Mouse (Mus musculus) CH12.LX (cell line): ENCODE results near the gene Vmn1r188. TPM values are rescaled to one million over a fixed set of nuclear protein-coding genes. Genes with fewer than 3 reads are reported as not detected.

ENCODE experiments used
- DNase-seq: peaks from one replicate; pipeline ENCODE4 v3.0.0-alpha.2; 2013; ENCODE audit errors: extremely low read depth
- H3K27ac ChIP-seq: 2 replicates; pipeline ENCODE4 v1.5.1; 2012; ENCODE audit warnings: low read depth, mild to moderate bottlenecking, control low read depth, moderate library complexity; ENCODE audit not compliant: insufficient read depth
- H3K27me3 ChIP-seq: replicated peaks from 2 replicates; pipeline ENCODE3; 2012; ENCODE audit warnings: inconsistent platforms
- H3K36me3 ChIP-seq, 2 experiments: replicated peaks in 1 of 2; 2 replicates each; pipeline versions ENCODE3 to v1.6.1; 2012; ENCODE audit warnings: inconsistent platforms in 1 of 2, low read length in 1 of 2, mild to moderate bottlenecking in 1 of 2, mixed read lengths in 1 of 2, moderate library complexity in 1 of 2; ENCODE audit not compliant: control insufficient read depth in 1 of 2, insufficient read depth in 1 of 2
- H3K4me1 ChIP-seq, 2 experiments: 2 replicates each; pipeline ENCODE4 v1.6.1; 2012; ENCODE audit warnings: inconsistent platforms in 1 of 2, moderate library complexity in 1 of 2; ENCODE audit not compliant: insufficient read depth in 2 of 2, control insufficient read depth in 1 of 2
- H3K4me2 ChIP-seq: 2 replicates; pipeline ENCODE4 v1.6.1; 2012; ENCODE audit warnings: low read depth, mild to moderate bottlenecking, control low read depth; ENCODE audit not compliant: poor library complexity, insufficient read depth, severe bottlenecking
- H3K4me3 ChIP-seq, 3 experiments: fragments of 150-350 bp in 1 of 3; sonication (generic) in 1 of 3; replicated peaks in 1 of 3; 2 replicates each; pipeline versions ENCODE3 to v1.5.1; 2011 to 2012; ENCODE audit warnings: low read depth in 2 of 3, low read length in 2 of 3, mild to moderate bottlenecking in 2 of 3, moderate library complexity in 2 of 3, control low read depth in 1 of 3, improper control_type of control experiment in 1 of 3, inconsistent platforms in 1 of 3, mixed read lengths in 1 of 3; ENCODE audit not compliant: poor library complexity in 1 of 3
- H3K79me2 ChIP-seq: replicated peaks from 2 replicates; pipeline ENCODE4 v1.6.1; 2012; ENCODE audit warnings: mild to moderate bottlenecking, moderate library complexity; ENCODE audit not compliant: control insufficient read depth, poor library complexity, insufficient read depth, severe bottlenecking; ENCODE audit errors: extremely low read depth
- H3K9ac ChIP-seq: 2 replicates; pipeline ENCODE4 v1.6.1; 2012; ENCODE audit warnings: low read depth, mild to moderate bottlenecking, control low read depth, moderate library complexity; ENCODE audit not compliant: insufficient read depth
- H3K9me3 ChIP-seq: replicated peaks from 2 replicates; pipeline ENCODE3; 2012; ENCODE audit warnings: low read length, inconsistent platforms, mixed read lengths
- BHLHE40 ChIP-seq: IDR thresholded peaks from 2 replicates; pipeline ENCODE4 v1.6.1; 2011; ENCODE audit warnings: mild to moderate bottlenecking, low read depth, low read length, improper control_type of control experiment
- CHD1 ChIP-seq: IDR thresholded peaks from 2 replicates; pipeline ENCODE4 v1.6.1; 2012; ENCODE audit warnings: low read depth, low read length, improper control_type of control experiment, inconsistent platforms
- CHD2 ChIP-seq: IDR thresholded peaks from 2 replicates; pipeline ENCODE4 v1.6.1; 2011; ENCODE audit warnings: low read length, improper control_type of control experiment
- CTCF ChIP-seq, 2 experiments: IDR thresholded peaks in 1 of 2; conservative IDR thresholded peaks in 1 of 2; 2 replicates each; pipeline ENCODE4 v1.5.1; 2011 to 2012; ENCODE audit warnings: low read depth in 2 of 2, low read length in 2 of 2, improper control_type of control experiment in 1 of 2, inconsistent platforms in 1 of 2, mild to moderate bottlenecking in 1 of 2, moderate library complexity in 1 of 2
- E2F4 ChIP-seq: IDR thresholded peaks from 2 replicates; pipeline ENCODE4 v1.6.1; 2011; ENCODE audit warnings: low read depth, low read length, improper control_type of control experiment; ENCODE audit not compliant: insufficient replicate concordance
- ELF1 ChIP-seq: IDR thresholded peaks from 2 replicates; pipeline ENCODE4 v1.6.1; 2014; ENCODE audit warnings: low read depth, mild to moderate bottlenecking, inconsistent platforms, low read length, improper control_type of control experiment
- EP300 ChIP-seq: IDR thresholded peaks from 2 replicates; pipeline ENCODE4 v1.6.1; 2011; ENCODE audit warnings: low read length, improper control_type of control experiment
- ETS1 ChIP-seq: conservative IDR thresholded peaks from 2 replicates; pipeline ENCODE4 v1.6.1; 2012; ENCODE audit warnings: low read depth, mild to moderate bottlenecking, inconsistent platforms, low read length, improper control_type of control experiment, moderate library complexity
- HCFC1 ChIP-seq: IDR thresholded peaks from 2 replicates; pipeline ENCODE4 v1.6.1; 2012; ENCODE audit warnings: low read depth, mild to moderate bottlenecking, inconsistent platforms, low read length, improper control_type of control experiment
- KAT2A ChIP-seq: IDR thresholded peaks from 2 replicates; pipeline ENCODE4 v1.6.1; 2012; ENCODE audit warnings: low read length, improper control_type of control experiment, inconsistent platforms; ENCODE audit not compliant: insufficient replicate concordance
- MAX ChIP-seq: IDR thresholded peaks from 2 replicates; pipeline ENCODE4 v1.6.1; 2011; ENCODE audit warnings: low read length, improper control_type of control experiment
- MXI1 ChIP-seq: IDR thresholded peaks from 2 replicates; pipeline ENCODE4 v1.6.1; 2011; ENCODE audit warnings: mild to moderate bottlenecking, low read depth, low read length, improper control_type of control experiment
- MYC ChIP-seq: IDR thresholded peaks from 2 replicates; pipeline ENCODE4 v1.6.1; 2011; ENCODE audit warnings: low read depth, mild to moderate bottlenecking, improper control_type of control experiment, low read length
- NRF1 ChIP-seq: IDR thresholded peaks from 2 replicates; pipeline ENCODE4 v1.6.1; 2014; ENCODE audit warnings: low read depth, mild to moderate bottlenecking, inconsistent platforms, low read length, improper control_type of control experiment, moderate library complexity
- PAX5 ChIP-seq: IDR thresholded peaks from 2 replicates; pipeline ENCODE4 v1.6.1; 2012; ENCODE audit warnings: low read length, inconsistent platforms, mixed read lengths
- POLR2AphosphoS2 ChIP-seq: IDR thresholded peaks from 2 replicates; pipeline ENCODE4 v1.6.1; 2011; ENCODE audit warnings: low read depth, low read length, improper control_type of control experiment
- RAD21 ChIP-seq: IDR thresholded peaks from 2 replicates; pipeline ENCODE4 v1.6.1; 2011; ENCODE audit warnings: low read depth, mild to moderate bottlenecking, low read length, improper control_type of control experiment, moderate library complexity
- SIN3A ChIP-seq: IDR thresholded peaks from 2 replicates; pipeline ENCODE4 v1.6.1; 2012; ENCODE audit warnings: low read length, improper control_type of control experiment, inconsistent platforms
- SMC3 ChIP-seq: IDR thresholded peaks from 2 replicates; pipeline ENCODE4 v1.6.1; 2011; ENCODE audit warnings: low read depth, low read length, improper control_type of control experiment
- TBP ChIP-seq: conservative IDR thresholded peaks from 2 replicates; pipeline ENCODE4 v1.6.1; 2011; ENCODE audit warnings: low read depth, low read length, improper control_type of control experiment
- TCF12 ChIP-seq: IDR thresholded peaks from 2 replicates; pipeline ENCODE4 v1.6.1; 2014; ENCODE audit warnings: low read depth, mild to moderate bottlenecking, inconsistent platforms, low read length, improper control_type of control experiment
- UBTF ChIP-seq: IDR thresholded peaks from 2 replicates; pipeline ENCODE4 v1.6.1; 2012; ENCODE audit warnings: low read depth, mild to moderate bottlenecking, inconsistent platforms, low read length, improper control_type of control experiment, moderate library complexity
- USF1 ChIP-seq: IDR thresholded peaks from 2 replicates; pipeline ENCODE4 v1.6.1; 2014; ENCODE audit warnings: low read depth, mild to moderate bottlenecking, inconsistent platforms, low read length, improper control_type of control experiment
- USF2 ChIP-seq: conservative IDR thresholded peaks from 2 replicates; pipeline ENCODE4 v1.6.1; 2011; ENCODE audit warnings: low read depth, low read length, improper control_type of control experiment
- ZC3H11A ChIP-seq: IDR thresholded peaks from 2 replicates; pipeline ENCODE4 v1.6.1; 2012; ENCODE audit warnings: low read depth, mild to moderate bottlenecking, inconsistent platforms, low read length, improper control_type of control experiment
- ZKSCAN1 ChIP-seq: IDR thresholded peaks from 2 replicates; pipeline ENCODE4 v1.6.1; 2012; ENCODE audit warnings: low read depth, inconsistent platforms, low read length, improper control_type of control experiment, borderline replicate concordance
- ZMIZ1 ChIP-seq: IDR thresholded peaks from 2 replicates; pipeline ENCODE4 v1.6.1; 2012; ENCODE audit warnings: low read depth, mild to moderate bottlenecking, inconsistent platforms, low read length, improper control_type of control experiment
- dilution Hi-C: fragments of 300-500 bp; cut with MboI; formaldehyde crosslinking; loops from 2 replicates; pipeline ENCODE4 v1.14.3; 2020; ENCODE audit warnings: low sequenced_read_pairs; ENCODE audit not compliant: extremely low pct_unique_long_range_greater_than_20kb, extremely low pct_ligation_motif_present
- in situ Hi-C: fragments of 300-500 bp; cut with MboI; formaldehyde crosslinking; loops from 3 replicates; pipeline ENCODE4 v1.14.3; 2019; ENCODE audit warnings: low sequenced_read_pairs, low pct_ligation_motif_present, low pct_unique_long_range_greater_than_20kb, mixed read lengths
- polyA plus RNA-seq: library from polyadenylated mRNA; unstranded; fragments of >175 nt; gene quantifications from 2 replicates; pipeline ENCODE4 v1.2.1, GENCODE M21; 2012; ENCODE audit warnings: low read depth; ENCODE audit not compliant: insufficient read length
- total RNA-seq, 2 experiments: library from RNA; depleted of rRNA; stranded (reverse); fragments of 300-350 nt in 1 of 2; fragments of >200 nt in 1 of 2; gene quantifications; 2 replicates each; pipeline ENCODE4 v1.2.3; 2012 to 2014

Gene Vmn1r188
- total and polyA plus RNA-seq, 3 experiments: not detected

- H3K4me1 ChIP-seq: peaks cover 0 to 31% of the 10 kb centered on the region in 2 experiments; a peak in 2 of 4 replicates
- dilution Hi-C loops: no loop called here
Observed at GRCm38 (mm10) chr13:22039951-22040463, 44.2 kb upstream of the Vmn1r188 start.

DNA sequence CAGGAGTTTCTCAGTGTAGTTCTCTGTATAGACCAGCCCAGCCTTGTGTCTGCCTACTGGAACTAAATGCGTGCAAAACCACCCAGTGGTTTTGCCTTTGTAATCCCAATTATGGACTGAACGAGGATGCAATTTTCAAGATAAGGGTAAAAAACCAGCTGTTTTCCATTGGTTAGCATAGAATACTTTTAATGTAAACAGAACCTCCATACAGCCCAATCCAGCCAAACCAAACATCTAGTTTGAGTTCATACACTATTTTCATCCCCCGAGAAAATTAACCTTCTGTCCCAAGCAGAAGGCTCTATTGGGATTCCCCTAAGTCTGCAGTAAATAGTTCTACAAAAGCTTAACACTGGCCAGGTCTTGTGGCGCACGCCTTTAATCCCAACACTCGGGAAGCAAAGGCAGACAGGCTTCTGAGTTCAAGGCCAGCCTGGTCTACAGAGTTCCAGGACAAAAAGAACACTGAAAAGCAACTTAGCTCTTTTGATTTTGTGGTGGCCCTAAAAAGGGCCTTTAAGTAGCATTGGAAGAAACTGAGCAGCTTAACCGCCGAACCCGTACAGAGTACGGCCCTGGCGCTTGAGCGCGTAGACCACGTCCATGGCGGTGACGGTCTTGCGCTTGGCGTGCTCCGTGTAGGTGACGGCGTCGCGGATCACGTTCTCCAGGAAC, 43.6 kb upstream of the Vmn1r188 start:
- no peaks in the 10 kb centered on the region for H3K36me3 ChIP-seq
- peaks cover 0 to 37% of the 10 kb centered on the region in 2 experiments; a peak in 2 of 4 replicates for H3K4me1 ChIP-seq
- H3K9ac ChIP-seq: peak overlapping the region; percentile 81
- H3K79me2 ChIP-seq: no peaks in the 10 kb centered on the region
- no peaks in the 10 kb centered on the region for H3K27me3 ChIP-seq
- in situ Hi-C loops (loop anchor here (10.0 to 25.0 kb wide), 2 partner anchors 1384 to 1722 kb away; partner anchors contain the start of genes Abt1, Hist1h1a, Hist1h2ab and Hist1h3a), dilution Hi-C loops (no loop called here)
- peak overlapping the region; percentile 36 to 67 (median 41) for H3K4me3 ChIP-seq
- peak overlapping the region; percentile 96 for H3K4me2 ChIP-seq
- DNase-seq: peak; percentile 81
- H3K27ac ChIP-seq: peak overlapping the region; percentile 96
- H3K9me3 ChIP-seq: no peaks in the 10 kb centered on the region
- TF ChIP-seq CTCF (conservative IDR thresholded peaks at IDR 0.05 in 1 of 2, IDR thresholded peaks at IDR 0.05 in 1 of 2; ENCODE audit: low read depth in 2 of 2, low read length in 2 of 2) (no peak), CHD1 (peak; percentile 96), ELF1 (no peak), ZMIZ1 (peak; percentile 99), E2F4 (no peak), RAD21 (no peak), MAX (no peak; the same call in 1 of the 2 replicates), CHD2 (peak; percentile 79), SIN3A (peak; percentile 74), PAX5 (no peak), MYC (peak; percentile 67; the same call in 1 of the 2 replicates), TBP (peak; percentile 87), USF1 (no peak), NRF1 (0 out of 2 replicates have a peak, but pooled peaks have one; percentile 30), USF2 (peak; percentile 18; the same call in 1 of the 2 replicates), BHLHE40 (no peak; the same call in 1 of the 2 replicates), UBTF (no peak; the same call in none of the 2 replicates), SMC3 (peak; percentile 32; the same call in 1 of the 2 replicates), TCF12 (0 out of 2 replicates have a peak, but pooled peaks have one; percentile 1), POLR2AphosphoS2 (peak; percentile 100), ZKSCAN1 (no peak), ETS1 (peak; percentile 19; the same call in 1 of the 2 replicates), EP300 (no peak), HCFC1 (peak; percentile 40), MXI1 (peak; percentile 83; the same call in 1 of the 2 replicates)

More at GRCm38 (mm10) chr13:22039951-22040463, 44.2 kb upstream of the Vmn1r188 start:
- Histone ChIP-seq H3K79me2 (no peaks in the 10 kb centered on the region), H3K36me3 (no peaks in the 10 kb centered on the region), H3K4me2 (peak overlapping the region; percentile 96), H3K27me3 (no peaks in the 10 kb centered on the region)
- TF ChIP-seq MYC (0 out of 2 replicates have a peak, but pooled peaks have one; percentile 19), KAT2A (no peak), MAX (no peak), CHD2 (no peak), SIN3A (no peak), SMC3 (no peak), MXI1 (peak; percentile 1; the same call in 1 of the 2 replicates), PAX5 (no peak), ELF1 (no peak), NRF1 (no peak), ZMIZ1 (no peak), TCF12 (0 out of 2 replicates have a peak, but pooled peaks have one; percentile 6), ZC3H11A (no peak)
- TF ChIP-seq, all 38 proteins: peak for 3
- in situ Hi-C loops: loop anchor here (10.0 to 25.0 kb wide), 4 partner anchors 295 to 1722 kb away; partner anchors contain the start of genes Abt1, Hist1h1a, Hist1h2ab and Hist1h3a
- Histone ChIP-seq H3K9me3 (no peaks in the 10 kb centered on the region), H3K4me3 (peak overlapping the region; percentile 36 to 67 (median 41)), H3K9ac (peak overlapping the region; percentile 81), H3K27ac (peak overlapping the region; percentile 96)
- peak; percentile 45 for DNase-seq
